Mouse (Mus musculus) C2C12 (cell line): ENCODE measurements at regions not wholly inside any gene's neighbourhood (a gene's known extent, or its start where the extent isn't known, plus 50 kb on each side); places are given as distances from the start of the nearest gene placed in this dataset.

ENCODE experiments used
- CTCF ChIP-seq: IDR thresholded peaks from one replicate; pipeline ENCODE4 v1.5.1; 2011; ENCODE audit not compliant: control insufficient read depth, insufficient read depth, insufficient read length
- MAX ChIP-seq: IDR thresholded peaks from one replicate; pipeline ENCODE4 v1.6.1; 2011; ENCODE audit warnings: mild to moderate bottlenecking, control low read depth
- MYOD1 ChIP-seq: IDR thresholded peaks from one replicate; pipeline ENCODE4 v1.6.1; 2011; ENCODE audit warnings: low read depth; ENCODE audit not compliant: control insufficient read depth, insufficient read length

- no peak for TF ChIP-seq CTCF
- no peak for TF ChIP-seq MYOD1
- TF ChIP-seq MAX: no peak
Observed at GRCm38 (mm10) chr3:52662164-52662908, 354.7 kb downstream of the Cog6 start.
